Mouse (Mus musculus): ENCODE measurements around the gene Omd. TPM values are rescaled to one million over a fixed set of nuclear protein-coding genes. Genes with fewer than 3 reads are reported as not detected.

The Omd gene
- 0.19 and 0.45 TPM in 2 replicates for polyA plus RNA-seq (2014; fragmentation: Nextera tagmentation; extraction: Ambion mirVana)

DNA sequence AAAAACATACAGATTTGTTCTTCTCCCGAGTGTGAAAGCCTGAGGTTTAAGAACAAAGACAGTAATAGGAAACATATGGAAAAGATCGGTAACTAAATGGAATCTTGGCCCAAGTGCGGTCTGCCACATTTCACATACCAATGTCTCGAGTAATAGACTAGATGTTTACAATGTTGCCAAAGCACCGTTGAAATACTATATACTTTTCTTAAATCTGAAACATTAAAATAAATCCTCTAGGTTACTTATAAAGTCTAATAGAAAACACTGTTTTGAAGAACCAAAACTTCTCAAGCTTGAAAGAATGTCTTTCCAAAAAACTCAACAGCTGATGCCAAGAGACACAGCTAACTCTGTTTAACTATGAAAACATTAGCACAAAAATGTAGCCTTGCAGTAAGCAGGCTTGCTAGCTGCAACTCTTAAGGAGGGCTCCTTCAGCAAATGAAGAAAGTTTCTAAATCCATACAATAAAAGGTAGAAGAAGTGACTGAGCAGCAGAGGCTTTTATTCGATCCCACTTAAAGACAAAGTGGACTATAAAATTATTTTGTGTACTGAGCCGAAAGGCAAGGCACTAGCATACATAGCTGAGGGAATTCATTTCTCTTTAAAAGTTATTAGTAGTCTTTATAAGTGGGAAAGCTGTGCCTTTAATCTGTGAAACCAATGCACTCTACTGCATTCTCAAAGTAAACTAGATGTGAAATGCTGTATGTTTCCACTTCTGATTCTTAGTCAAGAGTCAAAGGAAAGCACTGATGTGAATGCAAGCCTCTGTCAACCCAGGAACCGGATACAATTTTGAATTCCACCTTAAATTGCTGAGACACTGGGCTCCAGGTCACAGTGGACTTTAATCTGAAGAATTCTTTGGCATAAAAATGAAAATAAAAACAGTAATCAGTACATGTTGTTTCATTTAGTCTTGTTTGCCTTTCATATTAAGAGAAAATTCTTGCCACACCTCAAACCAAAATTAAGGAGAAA, at the start of gene Omd:
TSS of gene Omd (plus strand) at position 922 of the 990 bp plus-strand sequence.
- ATAC-seq (ENCODE audit: insufficient number of reproducible peaks, insufficient read depth, low FRiP score, low read depth): no peak

GRCm38 (mm10) chr13:49536946-49537345, 45.3 kb upstream of the Omd start:
- H3K4me3 ChIP-seq (ENCODE audit: control insufficient read depth in 1 of 2, insufficient read depth in 1 of 2, low read depth in 1 of 2, low read length in 2 of 2): no peak overlapping the region

More for the DNA sequence above, at the start of gene Omd:
- Histone ChIP-seq H3K9me3 (ENCODE audit: control insufficient read depth, low read length) (no peaks in the 10 kb centered on the region), H3K9ac (ENCODE audit: low read length) (no peak within 1 kb of the TSS), H3K27ac (replicated peaks in 1 of 2; ENCODE audit: control insufficient read depth in 1 of 2, insufficient read depth in 1 of 2, low read depth in 2 of 2, low read length in 2 of 2) (peak within 1 kb of the TSS; percentile 37 to 80; a peak in 3 of 4 replicates), H3K36me3 (ENCODE audit: control insufficient read depth, insufficient read depth, low read length) (no peaks in the 10 kb centered on the region), H3K4me2 (ENCODE audit: low read length) (no peak within 1 kb of the TSS), H3K4me1 (ENCODE audit: control insufficient read depth in 2 of 2, insufficient read depth in 2 of 2, low read length in 2 of 2) (peaks cover 0 to 3% of the 10 kb centered on the region in 2 experiments; a peak in 1 of 4 replicates), H3K4me3 (ENCODE audit: control insufficient read depth in 1 of 2, insufficient read depth in 1 of 2, low read depth in 1 of 2, low read length in 2 of 2) (no peak within 1 kb of the TSS), H3K27me3 (ENCODE audit: control insufficient read depth, insufficient read depth, low read length) (no peaks in the 10 kb centered on the region)
- WGBS: 59% methylated on average over 8 of the region's 8 CpGs

GRCm38 (mm10) chr13:49538693-49539092, 43.6 kb upstream of the Omd start:
- Histone ChIP-seq H3K4me3 (ENCODE audit: control insufficient read depth in 1 of 2, insufficient read depth in 1 of 2, low read depth in 1 of 2, low read length in 2 of 2) (no peak overlapping the region), H3K4me1 (ENCODE audit: control insufficient read depth in 2 of 2, insufficient read depth in 2 of 2, low read length in 2 of 2) (no peaks in the 10 kb centered on the region; a peak in 1 of 4 replicates), H3K4me2 (ENCODE audit: low read length) (no peak overlapping the region), H3K36me3 (ENCODE audit: control insufficient read depth, insufficient read depth, low read length) (no peaks in the 10 kb centered on the region), H3K27ac (replicated peaks in 1 of 2; ENCODE audit: control insufficient read depth in 1 of 2, insufficient read depth in 1 of 2, low read depth in 2 of 2, low read length in 2 of 2) (no peak overlapping the region), H3K9me3 (ENCODE audit: control insufficient read depth, low read length) (no peaks in the 10 kb centered on the region), H3K27me3 (ENCODE audit: control insufficient read depth, insufficient read depth, low read length) (no peaks in the 10 kb centered on the region), H3K9ac (ENCODE audit: low read length) (no peak overlapping the region)
- no peak for ATAC-seq (ENCODE audit: insufficient number of reproducible peaks, insufficient read depth, low FRiP score, low read depth)
- 84% methylated on average over 1 of the region's 1 CpGs for WGBS

More at GRCm38 (mm10) chr13:49536946-49537345, 45.3 kb upstream of the Omd start:
- Histone ChIP-seq H3K27me3 (ENCODE audit: control insufficient read depth, insufficient read depth, low read length) (no peaks in the 10 kb centered on the region), H3K36me3 (ENCODE audit: control insufficient read depth, insufficient read depth, low read length) (no peaks in the 10 kb centered on the region), H3K27ac (replicated peaks in 1 of 2; ENCODE audit: control insufficient read depth in 1 of 2, insufficient read depth in 1 of 2, low read depth in 2 of 2, low read length in 2 of 2) (no peak overlapping the region), H3K4me1 (ENCODE audit: control insufficient read depth in 2 of 2, insufficient read depth in 2 of 2, low read length in 2 of 2) (no peaks in the 10 kb centered on the region), H3K9me3 (ENCODE audit: control insufficient read depth, low read length) (no peaks in the 10 kb centered on the region), H3K9ac (ENCODE audit: low read length) (no peak overlapping the region), H3K4me2 (ENCODE audit: low read length) (no peak overlapping the region)
- no peak for ATAC-seq (ENCODE audit: insufficient number of reproducible peaks, insufficient read depth, low FRiP score, low read depth)
- WGBS: 97% methylated on average over 1 of the region's 1 CpGs

- 59% methylated on average over 3 of the region's 3 CpGs for WGBS
- H3K9me3 ChIP-seq (ENCODE audit: control insufficient read depth, low read length): no peaks in the 10 kb centered on the region
- H3K4me2 ChIP-seq (ENCODE audit: low read length): peak within 1 kb of the TSS; percentile 40
- no peak within 1 kb of the TSS for H3K9ac ChIP-seq (ENCODE audit: low read length)
- no peak for ATAC-seq (ENCODE audit: insufficient number of reproducible peaks, insufficient read depth, low FRiP score, low read depth)
- H3K27me3 ChIP-seq (ENCODE audit: control insufficient read depth, insufficient read depth, low read length): no peaks in the 10 kb centered on the region
- H3K36me3 ChIP-seq (ENCODE audit: control insufficient read depth, insufficient read depth, low read length): no peaks in the 10 kb centered on the region
- no peak within 1 kb of the TSS for H3K4me3 ChIP-seq (ENCODE audit: control insufficient read depth in 1 of 2, insufficient read depth in 1 of 2, low read depth in 1 of 2, low read length in 2 of 2)
- peaks cover 2 to 5% of the 10 kb centered on the region in 2 experiments; a peak in 3 of 4 replicates for H3K4me1 ChIP-seq (ENCODE audit: control insufficient read depth in 2 of 2, insufficient read depth in 2 of 2, low read length in 2 of 2)
- peak within 1 kb of the TSS in 1 of 2 experiments; percentile 67; a peak in 2 of 4 replicates for H3K27ac ChIP-seq (replicated peaks in 1 of 2; ENCODE audit: control insufficient read depth in 1 of 2, insufficient read depth in 1 of 2, low read depth in 2 of 2, low read length in 2 of 2)
These were observed 38.0 kb upstream of the Omd start, which contains the start of gene Aspn for GRCm38 (mm10) chr13:49544279-49544678. Aspn (plus strand) TSS chr13:49544443.

GRCm38 (mm10) chr13:49545646-49546045, 36.6 kb upstream of the Omd start:
- WGBS: 10% methylated on average over 3 of the region's 3 CpGs
- no peaks in the 10 kb centered on the region for H3K9me3 ChIP-seq (ENCODE audit: control insufficient read depth, low read length)
- ATAC-seq (ENCODE audit: insufficient number of reproducible peaks, insufficient read depth, low FRiP score, low read depth): no peak
- no peak overlapping the region for H3K4me3 ChIP-seq (ENCODE audit: control insufficient read depth in 1 of 2, insufficient read depth in 1 of 2, low read depth in 1 of 2, low read length in 2 of 2)
- no peaks in the 10 kb centered on the region for H3K36me3 ChIP-seq (ENCODE audit: control insufficient read depth, insufficient read depth, low read length)
- no peaks in the 10 kb centered on the region for H3K27me3 ChIP-seq (ENCODE audit: control insufficient read depth, insufficient read depth, low read length)
- peaks cover 2 to 5% of the 10 kb centered on the region in 2 experiments; a peak in 3 of 4 replicates for H3K4me1 ChIP-seq (ENCODE audit: control insufficient read depth in 2 of 2, insufficient read depth in 2 of 2, low read length in 2 of 2)
- peak overlapping the region; percentile 40 for H3K4me2 ChIP-seq (ENCODE audit: low read length)
- peak overlapping the region; percentile 41 to 67; a peak in 3 of 4 replicates for H3K27ac ChIP-seq (replicated peaks in 1 of 2; ENCODE audit: control insufficient read depth in 1 of 2, insufficient read depth in 1 of 2, low read depth in 2 of 2, low read length in 2 of 2)
- peak overlapping the region; percentile 8; the same call in 1 of the 2 replicates for H3K9ac ChIP-seq (ENCODE audit: low read length)

- no peak for ATAC-seq (ENCODE audit: insufficient number of reproducible peaks, insufficient read depth, low FRiP score, low read depth)
- peak overlapping the region; percentile 27 to 67; a peak in 3 of 4 replicates for H3K27ac ChIP-seq (replicated peaks in 1 of 2; ENCODE audit: control insufficient read depth in 1 of 2, insufficient read depth in 1 of 2, low read depth in 2 of 2, low read length in 2 of 2)
- no peaks in the 10 kb centered on the region for H3K9me3 ChIP-seq (ENCODE audit: control insufficient read depth, low read length)
- no peaks in the 10 kb centered on the region for H3K27me3 ChIP-seq (ENCODE audit: control insufficient read depth, insufficient read depth, low read length)
- H3K9ac ChIP-seq (ENCODE audit: low read length): no peak overlapping the region
- no peak overlapping the region for H3K4me3 ChIP-seq (ENCODE audit: control insufficient read depth in 1 of 2, insufficient read depth in 1 of 2, low read depth in 1 of 2, low read length in 2 of 2)
- H3K36me3 ChIP-seq (ENCODE audit: control insufficient read depth, insufficient read depth, low read length): no peaks in the 10 kb centered on the region
- peak overlapping the region; percentile 4; the same call in 1 of the 2 replicates for H3K4me2 ChIP-seq (ENCODE audit: low read length)
- peaks cover 2 to 5% of the 10 kb centered on the region in 2 experiments; a peak in 3 of 4 replicates for H3K4me1 ChIP-seq (ENCODE audit: control insufficient read depth in 2 of 2, insufficient read depth in 2 of 2, low read length in 2 of 2)
- 76% methylated on average over 1 of the region's 1 CpGs for WGBS
These were observed 35.7 kb upstream of the Omd start for GRCm38 (mm10) chr13:49546517-49546916.

- Histone ChIP-seq H3K4me3 (ENCODE audit: control insufficient read depth in 1 of 2, insufficient read depth in 1 of 2, low read depth in 1 of 2, low read length in 2 of 2) (no peak overlapping the region), H3K4me2 (ENCODE audit: low read length) (no peak overlapping the region), H3K36me3 (ENCODE audit: control insufficient read depth, insufficient read depth, low read length) (no peaks in the 10 kb centered on the region), H3K27ac (replicated peaks in 1 of 2; ENCODE audit: control insufficient read depth in 1 of 2, insufficient read depth in 1 of 2, low read depth in 2 of 2, low read length in 2 of 2) (0 out of 4 replicates have a peak overlapping the region, but pooled peaks of 1 of the 2 experiments have one; percentile 10), H3K9me3 (ENCODE audit: control insufficient read depth, low read length) (no peaks in the 10 kb centered on the region), H3K4me1 (ENCODE audit: control insufficient read depth in 2 of 2, insufficient read depth in 2 of 2, low read length in 2 of 2) (peaks cover 2 to 5% of the 10 kb centered on the region in 2 experiments; a peak in 3 of 4 replicates), H3K9ac (ENCODE audit: low read length) (no peak overlapping the region), H3K27me3 (ENCODE audit: control insufficient read depth, insufficient read depth, low read length) (no peaks in the 10 kb centered on the region)
- WGBS: 71% methylated on average over 1 of the region's 1 CpGs
- no peak for ATAC-seq (ENCODE audit: insufficient number of reproducible peaks, insufficient read depth, low FRiP score, low read depth)
These were observed 34.6 kb upstream of the Omd start for GRCm38 (mm10) chr13:49547563-49548150.

All from heart, embryonic 14.5 days (tissue).